Mouse (Mus musculus) hindbrain, embryonic 15.5 days (tissue): ENCODE measurements around the gene Gm20388. TPM values are rescaled to one million over a fixed set of nuclear protein-coding genes. Genes with fewer than 3 reads are reported as not detected.

ENCODE experiments used
- ATAC-seq: fragments of 200-750 bp; cut with Nextera tagmentation; 2 replicates; pipeline ENCODE4 v1.8.0; 2017; ENCODE audit warnings: low read depth, moderate number of reproducible peaks, moderate TSS enrichment; ENCODE audit not compliant: low FRiP score
- H3K27ac ChIP-seq: fragments of 300-500 bp; sonication (generic); replicated peaks from 2 replicates; pipeline ENCODE4 v1.5.1; 2015; ENCODE audit warnings: mild to moderate bottlenecking, inconsistent platforms
- H3K27me3 ChIP-seq: fragments of 300-500 bp; sonication (generic); 2 replicates; pipeline ENCODE4 v1.6.1; 2015; ENCODE audit warnings: control low read depth, inconsistent platforms
- H3K36me3 ChIP-seq: fragments of 300-500 bp; sonication (generic); 2 replicates; pipeline ENCODE4 v1.6.1; 2015; ENCODE audit warnings: control low read depth, inconsistent platforms
- H3K4me1 ChIP-seq: fragments of 300-500 bp; sonication (generic); replicated peaks from 2 replicates; pipeline ENCODE4 v1.6.1; 2015; ENCODE audit warnings: control low read depth, inconsistent platforms
- H3K4me2 ChIP-seq: fragments of 300-500 bp; sonication (generic); 2 replicates; pipeline ENCODE4 v1.6.1; 2015; ENCODE audit warnings: moderate library complexity, mild to moderate bottlenecking, inconsistent platforms
- H3K4me3 ChIP-seq: fragments of 300-500 bp; sonication (generic); 2 replicates; pipeline ENCODE4 v1.5.1; 2015; ENCODE audit warnings: mild to moderate bottlenecking, inconsistent platforms
- H3K9ac ChIP-seq: fragments of 300-500 bp; sonication (generic); 2 replicates; pipeline ENCODE4 v1.6.1; 2015; ENCODE audit warnings: inconsistent platforms
- H3K9me3 ChIP-seq: fragments of 300-500 bp; sonication (generic); 2 replicates; pipeline ENCODE4 v1.6.1; 2016; ENCODE audit warnings: control low read depth, inconsistent platforms
- WGBS: fragments of 180-500 bp; shearing (Covaris S2); methylation state at CpG from one replicate; pipeline ENCODE4 v1.1.7; 2015; 5-methylcytosine and 5-hydroxymethylcytosine counted together
- polyA plus RNA-seq: library from polyadenylated mRNA; unstranded; fragments of >200 nt; fragmentation: Nextera tagmentation; extraction: Ambion mirVana; gene quantifications from 2 replicates; pipeline ENCODE4 v1.2.1, GENCODE M21; 2015

Gm20388 gene
- polyA plus RNA-seq, 1 experiment from 2014 or later, result 5.4 TPM

- WGBS, result 1% methylated on average over 44 of the region's 44 CpGs
- H3K4me3 ChIP-seq, result peak overlapping the region; percentile 72
- ATAC-seq, result peak; percentile 32
- H3K9me3 ChIP-seq, result no peaks in the 10 kb centered on the region
- no peaks in the 10 kb centered on the region for H3K36me3 ChIP-seq
- H3K4me1 ChIP-seq, result peaks cover 18% of the 10 kb centered on the region
- H3K9ac ChIP-seq, result peak overlapping the region; percentile 61
- 0 out of 2 replicates have a peak, but pooled peaks cover 4% of the 10 kb centered on the region for H3K27me3 ChIP-seq
- H3K4me2 ChIP-seq, result peak overlapping the region; percentile 98
- no peak overlapping the region for H3K27ac ChIP-seq
Measured at GRCm38 (mm10) chr8:120633665-120634271, 723.1 kb downstream of the Gm20388 start.

GRCm38 (mm10) chr8:120634329-120634839 is 723.7 kb downstream of the Gm20388 start:
- Histone ChIP-seq H3K4me3 (peak overlapping the region; percentile 72), H3K9me3 (no peaks in the 10 kb centered on the region), H3K27me3 (0 out of 2 replicates have a peak, but pooled peaks cover 4% of the 10 kb centered on the region), H3K4me1 (peaks cover 18% of the 10 kb centered on the region), H3K27ac (no peak overlapping the region), H3K4me2 (peak overlapping the region; percentile 98), H3K36me3 (no peaks in the 10 kb centered on the region), H3K9ac (peak overlapping the region; percentile 61)
- under 1% methylated on average over 42 of the region's 42 CpGs for WGBS
- peak; percentile 29; the same call in 1 of the 2 replicates for ATAC-seq

GRCm38 (mm10) chr8:120641245-120641644 is 730.6 kb downstream of the Gm20388 start:
- Histone ChIP-seq H3K27ac (no peak overlapping the region), H3K4me3 (no peak overlapping the region), H3K9ac (no peak overlapping the region), H3K36me3 (no peaks in the 10 kb centered on the region), H3K9me3 (no peaks in the 10 kb centered on the region), H3K4me2 (no peak overlapping the region), H3K4me1 (peaks cover 8% of the 10 kb centered on the region; the same call in 1 of the 2 replicates), H3K27me3 (no peaks in the 10 kb centered on the region)
- no peak for ATAC-seq
- WGBS, result 36% methylated on average over 8 of the region's 8 CpGs

- Histone ChIP-seq H3K4me2 (no peak overlapping the region), H3K36me3 (no peaks in the 10 kb centered on the region), H3K4me3 (no peak overlapping the region), H3K4me1 (peaks cover 8% of the 10 kb centered on the region; the same call in 1 of the 2 replicates), H3K27ac (no peak overlapping the region), H3K27me3 (no peaks in the 10 kb centered on the region), H3K9me3 (no peaks in the 10 kb centered on the region), H3K9ac (no peak overlapping the region)
- WGBS, result 80% methylated on average over 10 of the region's 10 CpGs
- no peak for ATAC-seq
Measured at GRCm38 (mm10) chr8:120642031-120642662, 731.5 kb downstream of the Gm20388 start.

- peak; percentile 88 for ATAC-seq
- 53% methylated on average over 7 of the region's 7 CpGs for WGBS
- Histone ChIP-seq H3K9me3 (no peaks in the 10 kb centered on the region), H3K9ac (no peak overlapping the region), H3K27me3 (no peaks in the 10 kb centered on the region), H3K27ac (peak overlapping the region; percentile 57), H3K4me1 (peaks cover 8% of the 10 kb centered on the region; the same call in 1 of the 2 replicates), H3K4me3 (no peak overlapping the region), H3K36me3 (no peaks in the 10 kb centered on the region), H3K4me2 (no peak overlapping the region)
Measured at GRCm38 (mm10) chr8:120644663-120645062, 734.0 kb downstream of the Gm20388 start.

- 58% methylated on average over 7 of the region's 7 CpGs for WGBS
- H3K9me3 ChIP-seq, result no peaks in the 10 kb centered on the region
- no peaks in the 10 kb centered on the region for H3K36me3 ChIP-seq
- no peak within 1 kb of the TSS for H3K27ac ChIP-seq
- H3K9ac ChIP-seq, result no peak within 1 kb of the TSS
- H3K4me2 ChIP-seq, result no peak within 1 kb of the TSS
- ATAC-seq, result no peak
- H3K4me3 ChIP-seq, result no peak within 1 kb of the TSS
- no peaks in the 10 kb centered on the region for H3K27me3 ChIP-seq
- H3K4me1 ChIP-seq, result peaks cover 8% of the 10 kb centered on the region; the same call in 1 of the 2 replicates
Measured at GRCm38 (mm10) chr8:120647532-120647931, 736.9 kb downstream of the Gm20388 start, which contains the start of gene 1190005I06Rik. 1190005I06Rik (minus strand) TSS chr8:120647632.

- H3K9ac ChIP-seq, result no peak overlapping the region
- no peaks in the 10 kb centered on the region for H3K9me3 ChIP-seq
- no peaks in the 10 kb centered on the region for H3K27me3 ChIP-seq
- peaks cover 24% of the 10 kb centered on the region for H3K36me3 ChIP-seq
- no peak overlapping the region for H3K4me3 ChIP-seq
- no peaks in the 10 kb centered on the region; the same call in 1 of the 2 replicates for H3K4me1 ChIP-seq
- H3K27ac ChIP-seq, result no peak overlapping the region
- H3K4me2 ChIP-seq, result no peak overlapping the region
- 82% methylated on average over 7 of the region's 7 CpGs for WGBS
- no peak for ATAC-seq
Measured at GRCm38 (mm10) chr8:120656322-120657052, 745.8 kb downstream of the Gm20388 start.

- peaks cover 24% of the 10 kb centered on the region for H3K36me3 ChIP-seq
- H3K9me3 ChIP-seq, result no peaks in the 10 kb centered on the region
- no peak overlapping the region for H3K9ac ChIP-seq
- H3K27me3 ChIP-seq, result no peaks in the 10 kb centered on the region
- H3K4me1 ChIP-seq, result no peaks in the 10 kb centered on the region; the same call in 1 of the 2 replicates
- ATAC-seq, result no peak
- H3K27ac ChIP-seq, result no peak overlapping the region
- H3K4me3 ChIP-seq, result no peak overlapping the region
- 84% methylated on average over 8 of the region's 8 CpGs for WGBS
- no peak overlapping the region for H3K4me2 ChIP-seq
Measured at GRCm38 (mm10) chr8:120657415-120657814, 746.8 kb downstream of the Gm20388 start.

GRCm38 (mm10) chr8:120664566-120664965 is 753.9 kb downstream of the Gm20388 start:
- ATAC-seq, result no peak
- H3K4me1 ChIP-seq, result peaks cover 46% of the 10 kb centered on the region
- no peaks in the 10 kb centered on the region for H3K36me3 ChIP-seq
- 0 out of 2 replicates have a peak overlapping the region, but pooled peaks have one; percentile 9 for H3K27ac ChIP-seq
- no peaks in the 10 kb centered on the region for H3K9me3 ChIP-seq
- 80% methylated on average over 6 of the region's 6 CpGs for WGBS
- H3K4me2 ChIP-seq, result no peak overlapping the region
- H3K9ac ChIP-seq, result no peak overlapping the region
- H3K4me3 ChIP-seq, result no peak overlapping the region
- no peaks in the 10 kb centered on the region for H3K27me3 ChIP-seq

GRCm38 (mm10) chr8:120665726-120666455 is 755.2 kb downstream of the Gm20388 start:
- Histone ChIP-seq H3K9me3 (no peaks in the 10 kb centered on the region), H3K4me1 (peaks cover 49% of the 10 kb centered on the region), H3K4me3 (no peak overlapping the region), H3K27ac (no peak overlapping the region), H3K9ac (peak overlapping the region; percentile 0; the same call in 1 of the 2 replicates), H3K36me3 (peaks cover 8% of the 10 kb centered on the region), H3K27me3 (no peaks in the 10 kb centered on the region), H3K4me2 (peak overlapping the region; percentile 81)
- WGBS, result 69% methylated on average over 3 of the region's 3 CpGs
- ATAC-seq, result no peak

GRCm38 (mm10) chr8:120666807-120667470 is 756.3 kb downstream of the Gm20388 start:
- WGBS, result 2% methylated on average over 17 of the region's 17 CpGs

More at GRCm38 (mm10) chr8:120666807-120667470, 756.3 kb downstream of the Gm20388 start:
- peak overlapping the region; percentile 99 for H3K4me3 ChIP-seq
- peak overlapping the region; percentile 96 for H3K9ac ChIP-seq
- ATAC-seq, result no peak
- no peaks in the 10 kb centered on the region for H3K27me3 ChIP-seq
- no peaks in the 10 kb centered on the region for H3K9me3 ChIP-seq
- H3K27ac ChIP-seq, result peak overlapping the region; percentile 90
- H3K36me3 ChIP-seq, result peaks cover 17% of the 10 kb centered on the region
- peak overlapping the region; percentile 81 for H3K4me2 ChIP-seq
- peaks cover 58% of the 10 kb centered on the region for H3K4me1 ChIP-seq
